Mouse (Mus musculus) hindbrain, embryonic 10.5 days (tissue): ENCODE data around the gene Gpat3. TPM values are rescaled to one million over a fixed set of nuclear protein-coding genes. Genes with fewer than 3 reads are reported as not detected.

Source experiments
- DNase-seq: peaks from one replicate; pipeline ENCODE4 v3.0.0-alpha.2; 2017; ENCODE audit warnings: low spot score
- H3K27ac ChIP-seq: fragments of 300-500 bp; sonication (generic); 2 replicates; pipeline ENCODE4 v1.5.1; 2016; ENCODE audit warnings: mild to moderate bottlenecking, moderate library complexity
- H3K27me3 ChIP-seq: fragments of 300-500 bp; sonication (generic); 2 replicates; pipeline ENCODE4 v1.6.1; 2016; ENCODE audit warnings: mild to moderate bottlenecking; ENCODE audit not compliant: poor library complexity, insufficient read depth, severe bottlenecking
- H3K36me3 ChIP-seq: fragments of 300-500 bp; sonication (generic); 2 replicates; pipeline ENCODE4 v1.6.1; 2016; ENCODE audit warnings: mild to moderate bottlenecking, moderate library complexity
- H3K4me1 ChIP-seq: fragments of 300-500 bp; sonication (generic); replicated peaks from 2 replicates; pipeline ENCODE4 v1.6.1; 2016; ENCODE audit warnings: mild to moderate bottlenecking
- H3K4me3 ChIP-seq: fragments of 300-500 bp; sonication (generic); 2 replicates; pipeline ENCODE4 v1.5.1; 2016; ENCODE audit warnings: mild to moderate bottlenecking, moderate library complexity
- H3K9me3 ChIP-seq: fragments of 300-500 bp; sonication (generic); 2 replicates; pipeline ENCODE4 v1.6.1; 2016; ENCODE audit warnings: mild to moderate bottlenecking, moderate library complexity
- WGBS: fragments of 180-500 bp; shearing (Covaris S2); methylation state at CpG from one replicate; pipeline ENCODE4 v1.1.7; 2016; 5-methylcytosine and 5-hydroxymethylcytosine counted together
- polyA plus RNA-seq: library from polyadenylated mRNA; unstranded; fragments of >200 nt; fragmentation: Nextera tagmentation; extraction: Ambion mirVana; gene quantifications from 2 replicates; pipeline ENCODE4 v1.2.1, GENCODE M21; 2016

The Gpat3 gene
- polyA plus RNA-seq, 1 experiment from 2014 or later = 0.50 TPM

DNA sequence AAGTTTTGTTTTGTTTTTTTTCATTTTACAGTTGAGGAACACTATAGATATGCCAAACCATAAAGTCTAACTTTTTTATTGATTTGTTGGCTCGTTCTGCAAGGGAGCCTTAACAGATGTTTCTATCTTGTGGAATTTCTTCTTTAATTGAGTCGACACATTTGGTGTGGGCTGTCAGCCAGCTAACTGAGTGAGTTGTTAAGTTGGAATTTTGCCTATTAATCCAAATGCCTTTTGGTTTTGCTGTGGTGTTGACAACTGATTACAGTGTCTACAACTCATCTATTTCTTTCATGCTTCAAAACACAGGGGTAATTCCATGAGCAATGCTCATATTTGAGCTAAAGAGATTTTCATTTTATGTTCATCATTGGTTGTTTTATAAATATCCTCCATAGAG is 20.7 kb downstream of the Gpat3 start:
- H3K4me1 ChIP-seq = no peaks in the 10 kb centered on the region
- no peak overlapping the region for H3K27ac ChIP-seq
- no peak for DNase-seq
- no peaks in the 10 kb centered on the region for H3K36me3 ChIP-seq
- no peaks in the 10 kb centered on the region for H3K27me3 ChIP-seq
- no peak overlapping the region for H3K4me3 ChIP-seq
- 83% methylated on average over 2 of the region's 2 CpGs for WGBS
- H3K9me3 ChIP-seq = peaks cover 6% of the 10 kb centered on the region; the same call in 1 of the 2 replicates

DNA sequence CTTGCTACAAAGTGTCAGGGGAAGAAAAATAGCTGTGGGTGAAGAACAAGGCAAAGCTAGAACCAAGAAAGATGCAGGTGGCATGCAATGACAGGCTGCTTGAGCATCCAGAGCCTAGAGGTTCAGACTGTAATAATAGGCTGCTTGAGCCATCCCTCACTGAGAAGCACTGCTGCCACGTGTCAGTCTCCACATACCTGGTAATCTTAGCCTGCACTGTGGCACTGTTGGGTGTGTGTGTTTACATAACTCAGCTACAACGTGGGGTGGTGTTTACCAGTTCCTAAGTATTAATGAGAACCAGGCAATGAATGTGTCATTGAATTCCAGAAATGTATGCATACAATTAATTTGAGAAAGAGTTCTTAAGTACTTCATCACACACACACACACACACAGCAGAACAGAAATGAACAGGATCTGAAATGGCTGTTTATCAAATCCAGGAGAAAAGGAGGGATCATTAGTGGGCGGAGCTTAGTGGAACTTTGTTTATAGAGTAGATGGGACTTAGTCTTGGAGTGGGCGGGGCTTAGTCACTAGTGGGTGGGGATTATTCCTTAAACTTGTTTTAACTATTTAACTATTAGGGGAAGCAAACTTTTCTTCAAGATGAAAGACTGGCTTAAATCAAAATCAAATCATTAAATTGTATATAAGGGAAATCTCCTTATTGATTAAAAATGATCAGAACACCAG is 23.8 kb downstream of the Gpat3 start:
- Histone ChIP-seq H3K4me3 (no peak overlapping the region), H3K27ac (no peak overlapping the region), H3K36me3 (no peaks in the 10 kb centered on the region), H3K27me3 (no peaks in the 10 kb centered on the region), H3K4me1 (no peaks in the 10 kb centered on the region), H3K9me3 (peaks cover 6% of the 10 kb centered on the region; the same call in 1 of the 2 replicates)
- WGBS = 77% methylated on average over 4 of the region's 4 CpGs
- DNase-seq = no peak

DNA sequence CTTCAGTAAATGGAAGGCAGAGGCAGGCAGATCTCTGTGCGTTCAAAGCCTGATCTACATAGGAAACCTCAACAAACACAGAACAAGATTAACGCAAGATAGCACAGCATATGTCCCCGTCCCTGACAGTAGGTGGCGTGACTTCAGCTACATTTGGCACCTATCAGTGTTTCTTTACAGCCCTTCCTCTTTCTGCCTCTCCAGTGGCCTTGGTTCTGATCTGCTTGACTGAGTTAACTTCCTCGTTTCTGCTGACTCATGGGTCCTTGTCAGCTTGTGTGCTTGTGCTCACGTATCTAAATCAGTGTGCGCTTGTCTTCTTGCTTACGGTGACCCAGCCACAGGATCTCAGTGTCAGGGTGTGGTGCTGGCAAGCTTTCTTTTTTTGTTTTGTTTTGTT is 26.5 kb downstream of the Gpat3 start:
- H3K4me3 ChIP-seq = no peak overlapping the region
- WGBS = 87% methylated on average over 8 of the region's 8 CpGs
- no peak for DNase-seq

DNA sequence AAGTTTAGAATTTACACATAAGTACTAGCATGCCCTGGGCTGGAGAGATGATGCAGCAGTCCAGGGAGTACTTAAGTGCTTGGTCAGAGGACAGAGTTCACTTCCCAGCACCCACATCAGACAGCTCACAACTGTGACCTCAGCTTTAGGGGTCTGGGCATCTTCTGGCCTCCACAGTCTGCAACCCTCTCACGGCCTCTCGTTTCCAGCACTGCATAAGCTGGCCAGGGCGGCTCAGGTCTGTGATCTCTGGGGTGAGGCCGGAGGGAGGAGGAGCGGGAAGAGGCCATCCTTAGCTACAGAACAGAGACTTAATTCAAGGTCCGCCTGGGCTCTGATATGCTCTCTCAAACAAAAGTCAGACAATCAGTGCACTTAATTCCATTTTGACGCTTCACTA is 29.2 kb downstream of the Gpat3 start:
- WGBS = 70% methylated on average over 7 of the region's 7 CpGs
- peaks cover 6% of the 10 kb centered on the region; the same call in 1 of the 2 replicates for H3K9me3 ChIP-seq
- H3K27me3 ChIP-seq = no peaks in the 10 kb centered on the region
- no peaks in the 10 kb centered on the region for H3K4me1 ChIP-seq
- no peak overlapping the region for H3K4me3 ChIP-seq
- H3K27ac ChIP-seq = no peak overlapping the region
- no peaks in the 10 kb centered on the region for H3K36me3 ChIP-seq
- DNase-seq = no peak

More for the DNA sequence above, 26.5 kb downstream of the Gpat3 start:
- H3K27ac ChIP-seq = no peak overlapping the region
- no peaks in the 10 kb centered on the region for H3K36me3 ChIP-seq
- no peaks in the 10 kb centered on the region for H3K27me3 ChIP-seq
- H3K9me3 ChIP-seq = peaks cover 6% of the 10 kb centered on the region; the same call in 1 of the 2 replicates
- H3K4me1 ChIP-seq = no peaks in the 10 kb centered on the region

DNA sequence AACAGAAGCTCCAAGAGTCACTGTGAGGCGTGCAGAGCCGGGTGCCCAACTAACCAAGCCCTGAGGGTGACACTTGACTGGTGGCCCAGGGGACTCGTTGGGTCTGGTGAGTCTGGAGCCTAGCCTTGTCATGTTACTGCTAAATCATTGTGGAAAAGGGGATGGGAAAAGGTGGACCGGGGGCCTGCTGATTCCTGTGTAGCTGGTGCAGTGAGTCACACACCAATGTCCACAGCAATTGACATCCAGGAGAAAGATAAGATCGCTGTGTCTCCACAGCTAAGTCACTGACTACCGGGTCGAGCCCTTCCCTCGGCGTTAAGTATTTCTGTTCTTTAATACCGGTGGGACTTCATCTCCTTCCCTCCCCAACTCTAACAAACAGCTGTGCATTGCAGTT is 29.7 kb downstream of the Gpat3 start:
- Histone ChIP-seq H3K4me3 (no peak overlapping the region), H3K27ac (no peak overlapping the region), H3K27me3 (no peaks in the 10 kb centered on the region), H3K36me3 (no peaks in the 10 kb centered on the region), H3K9me3 (peaks cover 4% of the 10 kb centered on the region; the same call in 1 of the 2 replicates), H3K4me1 (no peaks in the 10 kb centered on the region)
- 78% methylated on average over 10 of the region's 10 CpGs for WGBS
- no peak for DNase-seq

DNA sequence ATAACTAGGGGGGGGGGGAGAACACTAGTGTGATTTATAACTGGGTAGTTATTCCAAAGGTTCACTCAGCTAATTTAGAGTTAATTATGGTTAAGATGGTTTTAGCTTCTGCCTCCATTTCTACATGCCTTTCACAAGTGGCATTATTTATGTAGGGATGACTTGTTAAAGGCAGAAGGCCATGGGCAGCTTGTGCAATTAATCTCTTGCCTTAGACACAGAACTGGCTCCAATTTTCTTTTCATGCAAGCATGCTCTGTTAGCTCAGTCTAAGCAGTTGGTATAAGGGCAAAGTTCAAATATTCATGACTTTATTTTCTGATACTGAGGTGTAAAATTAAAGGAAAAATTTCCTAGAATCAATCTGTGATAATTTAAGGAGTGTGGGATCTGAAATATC is 31.5 kb downstream of the Gpat3 start:
- H3K36me3 ChIP-seq = no peaks in the 10 kb centered on the region

DNA sequence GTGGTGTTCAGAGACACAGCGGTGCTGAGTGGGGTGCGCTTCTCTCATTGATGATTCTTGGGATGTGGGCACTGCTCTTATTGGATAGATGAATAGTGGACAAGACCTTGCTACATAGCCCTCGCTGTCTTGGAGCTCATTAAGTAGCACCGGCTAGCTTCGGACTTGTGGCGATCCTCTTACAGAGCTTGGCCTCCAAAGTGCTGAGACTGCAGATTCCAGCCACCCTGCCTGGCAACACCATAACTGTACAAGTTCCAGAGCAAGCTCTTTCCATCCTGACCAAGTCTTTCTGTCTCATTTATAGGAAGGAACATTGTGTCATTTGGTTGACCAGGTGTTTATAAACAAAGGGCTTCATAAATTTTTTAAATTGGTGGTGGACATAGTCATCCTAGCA is 39.7 kb downstream of the Gpat3 start:
- no peaks in the 10 kb centered on the region for H3K4me1 ChIP-seq
- no peaks in the 10 kb centered on the region for H3K27me3 ChIP-seq
- H3K36me3 ChIP-seq = no peaks in the 10 kb centered on the region
- no peaks in the 10 kb centered on the region for H3K9me3 ChIP-seq
- WGBS = 84% methylated on average over 6 of the region's 6 CpGs
- DNase-seq = no peak
- no peak overlapping the region for H3K4me3 ChIP-seq
- no peak overlapping the region for H3K27ac ChIP-seq

More for the DNA sequence above, 31.5 kb downstream of the Gpat3 start:
- no peak overlapping the region for H3K27ac ChIP-seq
- H3K4me3 ChIP-seq = no peak overlapping the region
- no peaks in the 10 kb centered on the region for H3K4me1 ChIP-seq
- no peaks in the 10 kb centered on the region for H3K27me3 ChIP-seq
- no peaks in the 10 kb centered on the region for H3K9me3 ChIP-seq
- DNase-seq = no peak

DNA sequence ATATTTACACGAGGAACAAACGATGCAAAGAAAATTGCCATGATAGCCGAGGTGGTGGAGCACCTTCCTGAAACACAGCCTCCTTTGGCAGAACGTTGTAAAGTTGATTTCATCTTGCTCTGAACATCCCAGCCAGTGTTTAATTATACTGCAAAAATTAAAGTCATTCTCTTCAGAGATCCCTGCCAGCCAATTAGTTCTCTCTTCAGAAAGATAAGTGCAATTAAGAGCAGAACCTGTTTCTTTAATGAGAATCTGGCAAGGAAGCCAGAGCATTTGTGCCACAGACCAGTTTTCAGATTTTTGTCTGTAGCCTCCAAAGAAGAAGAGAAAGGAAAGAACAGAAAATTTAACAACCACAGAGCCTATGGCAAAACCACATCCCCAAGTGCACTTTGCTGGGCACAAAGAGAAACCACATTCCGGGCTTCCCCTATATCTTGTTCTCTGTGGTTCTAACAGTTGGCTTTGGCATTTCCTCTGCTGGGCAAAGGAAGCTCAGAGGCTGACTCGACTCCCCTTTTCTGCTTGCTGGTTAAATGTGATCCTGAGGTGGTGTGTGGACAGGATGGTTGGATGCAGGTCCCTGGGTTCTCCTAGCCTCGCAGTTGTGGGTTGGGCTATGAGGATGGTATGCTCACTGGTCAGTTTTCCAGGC is 40.9 kb downstream of the Gpat3 start:
- Histone ChIP-seq H3K9me3 (no peaks in the 10 kb centered on the region), H3K36me3 (no peaks in the 10 kb centered on the region), H3K27me3 (no peaks in the 10 kb centered on the region), H3K4me3 (no peak overlapping the region), H3K27ac (no peak overlapping the region), H3K4me1 (no peaks in the 10 kb centered on the region)
- 86% methylated on average over 7 of the region's 7 CpGs for WGBS
- DNase-seq = no peak

DNA sequence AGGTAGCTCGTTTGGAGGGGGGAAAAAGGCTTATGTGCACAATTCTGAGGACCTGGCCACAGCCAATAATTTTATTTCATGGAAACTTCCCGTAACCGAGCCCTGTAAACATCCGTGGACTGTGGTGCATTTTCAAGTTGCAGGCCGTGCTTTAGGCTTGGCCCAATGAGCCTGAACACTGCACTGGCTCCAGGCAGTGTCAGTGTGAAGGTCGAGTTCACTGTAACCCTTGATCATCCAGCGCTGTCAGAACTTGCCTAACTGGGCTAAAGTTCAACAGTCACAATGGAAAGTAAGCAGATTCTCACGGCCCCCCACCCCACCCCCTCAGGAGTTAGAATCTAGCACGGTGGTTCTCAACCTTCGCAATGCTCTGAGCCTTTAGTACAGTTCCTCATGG is 50.7 kb downstream of the Gpat3 start:
- H3K27ac ChIP-seq = no peak overlapping the region
- H3K4me3 ChIP-seq = no peak overlapping the region
- no peaks in the 10 kb centered on the region for H3K27me3 ChIP-seq
- 77% methylated on average over 10 of the region's 10 CpGs for WGBS
- H3K9me3 ChIP-seq = no peaks in the 10 kb centered on the region
- no peaks in the 10 kb centered on the region for H3K36me3 ChIP-seq
- DNase-seq = no peak
- no peaks in the 10 kb centered on the region for H3K4me1 ChIP-seq

DNA sequence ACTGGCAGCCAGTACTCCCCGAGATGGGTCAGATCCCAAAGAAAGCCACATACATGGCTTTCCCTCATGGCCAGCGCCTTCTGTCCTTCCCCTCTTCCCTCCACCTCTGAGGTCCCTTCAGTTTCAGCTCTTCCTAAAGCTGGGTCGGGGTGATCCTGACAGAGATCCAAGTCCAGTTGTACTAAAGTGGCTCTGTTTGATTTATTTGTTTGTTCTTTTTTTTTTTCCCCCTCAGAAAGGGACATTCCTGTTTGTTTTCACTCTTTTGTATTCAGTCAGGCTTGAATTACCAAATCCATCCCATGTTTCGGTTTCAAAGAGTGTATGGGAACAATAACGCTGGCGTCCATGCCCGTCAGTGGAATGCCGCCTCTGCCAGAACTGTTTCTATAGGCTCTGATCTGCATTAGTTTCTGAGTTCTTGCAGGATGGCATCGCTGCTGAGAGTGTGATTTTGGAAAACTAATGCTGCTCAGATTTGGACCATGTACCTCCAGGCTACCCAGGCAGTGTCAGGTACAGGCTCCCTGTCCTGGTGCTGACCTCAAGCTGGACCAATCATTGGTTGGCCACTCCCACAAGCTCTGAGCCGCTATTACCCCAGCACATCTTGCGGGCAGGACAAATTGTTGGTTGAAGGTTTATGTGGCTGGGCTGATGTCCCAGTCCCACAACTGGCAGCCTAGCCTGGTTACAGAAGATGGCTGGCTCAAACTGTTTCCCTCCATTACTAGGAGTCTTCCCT is 54.4 kb downstream of the Gpat3 start:
- WGBS = 73% methylated on average over 11 of the region's 11 CpGs

DNA sequence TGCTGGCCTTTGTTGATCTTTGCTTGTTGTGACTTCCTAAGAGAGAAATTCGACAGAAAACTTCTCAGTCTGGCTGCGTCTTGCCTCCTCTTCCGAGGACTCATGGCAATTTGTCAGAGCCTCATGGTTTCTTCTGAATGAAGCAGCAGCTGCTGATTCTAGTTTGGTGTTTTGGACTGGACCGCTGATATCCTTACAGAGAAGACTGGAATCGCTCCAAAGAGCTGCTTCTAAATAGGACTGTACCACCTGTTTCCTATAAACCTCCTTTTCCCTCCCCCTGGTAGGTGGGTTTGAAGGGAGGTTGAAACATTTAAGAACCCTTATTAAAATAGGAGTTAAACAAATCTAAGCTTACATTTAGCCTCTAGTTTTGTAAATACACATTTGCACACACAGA is 55.5 kb downstream of the Gpat3 start:
- H3K4me1 ChIP-seq = no peaks in the 10 kb centered on the region
- H3K27me3 ChIP-seq = no peaks in the 10 kb centered on the region
- H3K4me3 ChIP-seq = no peak overlapping the region
- 0 out of 2 replicates have a peak, but pooled peaks cover 4% of the 10 kb centered on the region for H3K9me3 ChIP-seq
- no peak overlapping the region for H3K27ac ChIP-seq
- 90% methylated on average over 5 of the region's 5 CpGs for WGBS
- no peak for DNase-seq
- H3K36me3 ChIP-seq = no peaks in the 10 kb centered on the region

More for the DNA sequence above, 54.4 kb downstream of the Gpat3 start:
- 0 out of 2 replicates have a peak, but pooled peaks cover 4% of the 10 kb centered on the region for H3K9me3 ChIP-seq
- DNase-seq = no peak
- no peak overlapping the region for H3K27ac ChIP-seq
- no peak overlapping the region for H3K4me3 ChIP-seq
- H3K36me3 ChIP-seq = no peaks in the 10 kb centered on the region
- no peaks in the 10 kb centered on the region for H3K27me3 ChIP-seq
- H3K4me1 ChIP-seq = no peaks in the 10 kb centered on the region

DNA sequence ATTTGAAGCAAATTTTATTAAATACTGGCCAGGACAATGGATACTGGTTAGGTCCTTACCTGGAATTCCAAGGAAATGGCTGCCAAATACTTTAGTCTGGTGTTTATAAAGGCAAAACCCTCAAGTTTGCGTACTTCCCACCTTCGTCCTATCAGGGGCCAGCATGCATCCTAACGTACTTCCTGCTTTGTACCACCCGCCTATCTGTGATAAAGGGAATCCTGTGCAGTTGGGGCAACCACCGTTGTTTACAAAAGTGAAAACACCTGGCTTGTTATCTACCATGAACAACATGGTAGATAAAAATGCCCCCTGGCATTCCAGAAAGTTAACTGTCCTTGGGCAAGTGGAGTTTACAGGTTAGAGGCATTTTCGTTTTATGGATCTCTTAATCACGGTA is 63.0 kb downstream of the Gpat3 start:
- no peak overlapping the region for H3K4me3 ChIP-seq
- H3K9me3 ChIP-seq = no peaks in the 10 kb centered on the region
- 90% methylated on average over 7 of the region's 7 CpGs for WGBS
- H3K4me1 ChIP-seq = no peaks in the 10 kb centered on the region
- DNase-seq = no peak
- H3K36me3 ChIP-seq = no peaks in the 10 kb centered on the region
- no peak overlapping the region for H3K27ac ChIP-seq
- no peaks in the 10 kb centered on the region for H3K27me3 ChIP-seq

DNA sequence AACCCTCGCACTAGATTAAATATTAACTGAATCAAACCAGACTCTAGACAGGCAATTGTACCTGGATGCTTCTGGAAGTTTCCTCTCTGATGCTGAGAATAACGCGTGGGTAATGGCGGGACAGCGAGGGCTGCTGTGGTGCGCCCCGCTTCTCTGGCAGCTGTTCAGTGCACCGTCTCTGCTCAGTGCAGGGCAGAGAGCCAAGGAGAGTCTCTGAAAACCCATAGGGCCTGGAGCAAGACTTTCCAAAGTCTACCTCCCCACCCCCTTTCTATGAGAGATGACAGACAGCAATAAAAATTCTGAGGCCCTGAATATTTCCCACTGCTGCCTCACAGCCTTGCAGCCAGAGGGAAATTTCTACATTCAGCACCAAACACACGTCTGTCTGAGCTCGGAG is 63.4 kb downstream of the Gpat3 start:
- Histone ChIP-seq H3K4me1 (no peaks in the 10 kb centered on the region), H3K27ac (no peak overlapping the region), H3K4me3 (no peak overlapping the region)

More for the DNA sequence above, 63.4 kb downstream of the Gpat3 start:
- Histone ChIP-seq H3K9me3 (no peaks in the 10 kb centered on the region), H3K27me3 (no peaks in the 10 kb centered on the region), H3K36me3 (no peaks in the 10 kb centered on the region)
- DNase-seq = no peak
- 92% methylated on average over 10 of the region's 10 CpGs for WGBS
